Mouse (Mus musculus) myocyte (in vitro differentiated cells): ENCODE data around the gene Htr1f.

Experiments
- E2F4 ChIP-seq: IDR thresholded peaks from one replicate; pipeline ENCODE4 v1.6.1; 2011; ENCODE audit warnings: mild to moderate bottlenecking, control low read depth, moderate library complexity; ENCODE audit not compliant: insufficient read depth
- MAX ChIP-seq: IDR thresholded peaks from one replicate; pipeline ENCODE4 v1.6.1; 2011; ENCODE audit warnings: low read depth, mild to moderate bottlenecking, control low read depth
- POLR2A ChIP-seq: IDR thresholded peaks from one replicate; pipeline ENCODE4 v1.6.1; 2011; ENCODE audit warnings: low read depth, mild to moderate bottlenecking, control low read depth, moderate library complexity; ENCODE audit not compliant: insufficient read length
- POLR2AphosphoS2 ChIP-seq: IDR thresholded peaks from one replicate; pipeline ENCODE4 v1.6.1; 2011; ENCODE audit warnings: low read depth, control low read depth; ENCODE audit not compliant: insufficient read length
- REST ChIP-seq: IDR thresholded peaks from one replicate; pipeline ENCODE4 v1.6.1; 2011; ENCODE audit warnings: mild to moderate bottlenecking, control low read depth, moderate library complexity; ENCODE audit not compliant: insufficient read depth, insufficient read length
- SRF ChIP-seq: IDR thresholded peaks from one replicate; pipeline ENCODE4 v1.6.1; 2011; ENCODE audit warnings: low read depth; ENCODE audit not compliant: control insufficient read depth, insufficient read length
- USF1 ChIP-seq: IDR thresholded peaks from one replicate; pipeline ENCODE4 v1.6.1; 2011; ENCODE audit warnings: low read depth, mild to moderate bottlenecking, control low read depth, moderate library complexity

GRCm38 (mm10) chr16:64934793-64935192 lies 170.9 kb downstream of the Htr1f start:
- TF ChIP-seq USF1 = no peak
- TF ChIP-seq POLR2A = no peak
- no peak for TF ChIP-seq REST
- TF ChIP-seq E2F4 = no peak
- TF ChIP-seq MAX = no peak
- no peak for TF ChIP-seq SRF
- no peak for TF ChIP-seq POLR2AphosphoS2
